Comparison of ENCODE assay signal across 26 mouse cellular contexts in genomic region chrX:93655153-93655552, GRCm38 (mm10). TPM values are rescaled to one million over a fixed set of nuclear protein-coding genes. Genes with fewer than 3 reads are reported as not detected.
DNase-seq lines count a peak whose midpoint lies in the region; ATAC-seq and TF ChIP-seq lines count a peak whose summit lies in the region.
"Had no signal": no experiment of that assay in that cellular context is flagged by ENCODE, and none has a peak within 500 bp of the region (broad histone marks: within the 10 kb centered on the region; RNA-seq: fewer than 3 reads in every experiment).

No protein-coding gene starts in this region.

- no peaks in the 10 kb centered on the region for H3K36me3 ChIP-seq in midbrain, embryonic 12.5 days
- H3K36me3 ChIP-seq in midbrain, embryonic 16.5 days (ENCODE audit: control insufficient read depth, insufficient read depth, low read length): no peaks in the 10 kb centered on the region
- H3K36me3 ChIP-seq in megakaryocyte, embryonic 14.5 days (replicated peaks; ENCODE audit: low read length): no peaks in the 10 kb centered on the region
- H3K36me3 ChIP-seq in kidney, embryonic 15.5 days: no peaks in the 10 kb centered on the region
- H3K36me3 ChIP-seq: embryonic facial prominence, embryonic 12.5 days; embryonic facial prominence, embryonic 15.5 days; heart, embryonic 13.5 days had no signal

- H3K9me3 ChIP-seq in midbrain, embryonic 12.5 days: no peaks in the 10 kb centered on the region
- no peaks in the 10 kb centered on the region for H3K9me3 ChIP-seq in midbrain, embryonic 16.5 days (replicated peaks; ENCODE audit: control insufficient read depth, low read length, poor library complexity, severe bottlenecking)
- no peaks in the 10 kb centered on the region for H3K9me3 ChIP-seq in megakaryocyte, embryonic 14.5 days
- no peaks in the 10 kb centered on the region for H3K9me3 ChIP-seq in kidney, embryonic 15.5 days (replicated peaks)
- H3K9me3 ChIP-seq: embryonic facial prominence, embryonic 12.5 days; embryonic facial prominence, embryonic 15.5 days; heart, embryonic 13.5 days had no signal

- TF ChIP-seq POLR2A in bone marrow macrophage, adult 2 months (IDR thresholded peaks at IDR 0.05; ENCODE audit: borderline replicate concordance, low read depth, low read length): no peak

- no peak for ATAC-seq in midbrain, embryonic 12.5 days (ENCODE audit: low FRiP score, low read depth)
- ATAC-seq in midbrain, embryonic 16.5 days: no peak
- 0 out of 2 replicates have a peak, but pooled peaks have one; percentile 32 for ATAC-seq in common myeloid progenitor, adult 5-6 weeks (replicated peaks; ENCODE audit: low read depth, poor library complexity, severe bottlenecking)
- no peak for ATAC-seq in kidney, embryonic 15.5 days (replicated peaks; ENCODE audit: low FRiP score)
- ATAC-seq: CD4-positive, CD25-positive, alpha-beta regulatory T cell, adult 4 months; forebrain, embryonic 14.5 days; forebrain, postnatal 0 days had no signal

- WGBS in midbrain, embryonic 12.5 days: 70% methylated on average over 5 of the region's 5 CpGs
- WGBS in midbrain, embryonic 16.5 days: 72% methylated on average over 5 of the region's 5 CpGs
- WGBS in kidney, embryonic 15.5 days: 83% methylated on average over 5 of the region's 5 CpGs

- peak overlapping the region; percentile 30; the same call in 1 of the 2 replicates for H3K27ac ChIP-seq in midbrain, embryonic 12.5 days (replicated peaks)
- no peak overlapping the region for H3K27ac ChIP-seq in midbrain, embryonic 16.5 days (ENCODE audit: low read length)
- peak overlapping the region; percentile 36 for H3K27ac ChIP-seq in bone marrow macrophage, adult 2 months (ENCODE audit: insufficient read depth, low read depth, low read length)
- no peak overlapping the region for H3K27ac ChIP-seq in kidney, embryonic 15.5 days
- H3K27ac ChIP-seq: embryonic facial prominence, embryonic 12.5 days; embryonic facial prominence, embryonic 15.5 days; gastrocnemius, adult 2 months; heart, embryonic 13.5 days; hindbrain, embryonic 14.5 days had no signal

- H3K4me1 ChIP-seq in midbrain, embryonic 12.5 days: 0 out of 2 replicates have a peak, but pooled peaks cover 4% of the 10 kb centered on the region
- no peaks in the 10 kb centered on the region for H3K4me1 ChIP-seq in midbrain, embryonic 16.5 days (ENCODE audit: control insufficient read depth, insufficient read depth, low read length)
- peaks cover 4% of the 10 kb centered on the region for H3K4me1 ChIP-seq in bone marrow macrophage, adult 2 months (ENCODE audit: control insufficient read depth, insufficient read depth, low read length)
- H3K4me1 ChIP-seq in megakaryocyte, embryonic 14.5 days: peaks cover 22% of the 10 kb centered on the region
- H3K4me1 ChIP-seq in kidney, embryonic 15.5 days: no peaks in the 10 kb centered on the region
- H3K4me1 ChIP-seq: embryonic facial prominence, embryonic 12.5 days; embryonic facial prominence, embryonic 15.5 days; heart, embryonic 13.5 days had no signal

- no peaks in the 10 kb centered on the region for H3K27me3 ChIP-seq in midbrain, embryonic 12.5 days
- no peaks in the 10 kb centered on the region for H3K27me3 ChIP-seq in midbrain, embryonic 16.5 days (ENCODE audit: control insufficient read depth, insufficient read depth, low read depth, low read length)
- H3K27me3 ChIP-seq in megakaryocyte, embryonic 14.5 days (replicated peaks): no peaks in the 10 kb centered on the region
- peaks cover 4% of the 10 kb centered on the region; the same call in 1 of the 2 replicates for H3K27me3 ChIP-seq in kidney, embryonic 15.5 days
- H3K27me3 ChIP-seq: embryonic facial prominence, embryonic 12.5 days; embryonic facial prominence, embryonic 15.5 days; heart, embryonic 13.5 days had no signal

- no peak overlapping the region for H3K4me2 ChIP-seq in midbrain, embryonic 12.5 days (replicated peaks)
- H3K4me2 ChIP-seq in midbrain, embryonic 16.5 days (ENCODE audit: low read length): no peak overlapping the region
- no peak overlapping the region for H3K4me2 ChIP-seq in kidney, embryonic 15.5 days
- H3K4me2 ChIP-seq: embryonic facial prominence, embryonic 12.5 days; embryonic facial prominence, embryonic 15.5 days; heart, embryonic 13.5 days; hindbrain, embryonic 14.5 days had no signal

- H3K4me3 ChIP-seq in midbrain, embryonic 12.5 days: no peak overlapping the region
- no peak overlapping the region for H3K4me3 ChIP-seq in midbrain, embryonic 16.5 days (ENCODE audit: low read depth, low read length)
- H3K4me3 ChIP-seq in bone marrow macrophage, adult 2 months (ENCODE audit: insufficient read depth, low read length): no peak overlapping the region
- H3K4me3 ChIP-seq in megakaryocyte, embryonic 14.5 days (replicated peaks): peak overlapping the region; percentile 71
- H3K4me3 ChIP-seq in kidney, embryonic 15.5 days (replicated peaks): no peak overlapping the region
- H3K4me3 ChIP-seq: embryonic facial prominence, embryonic 12.5 days; embryonic facial prominence, embryonic 15.5 days; gastrocnemius, adult 2 months; heart, embryonic 13.5 days had no signal

- H3K9ac ChIP-seq in midbrain, embryonic 12.5 days (replicated peaks): no peak overlapping the region
- H3K9ac ChIP-seq in midbrain, embryonic 16.5 days (ENCODE audit: low read depth, low read length): no peak overlapping the region
- H3K9ac ChIP-seq in kidney, embryonic 15.5 days: no peak overlapping the region
- H3K9ac ChIP-seq: embryonic facial prominence, embryonic 12.5 days; embryonic facial prominence, embryonic 15.5 days; forebrain, postnatal 0 days; heart, embryonic 13.5 days; hindbrain, embryonic 14.5 days had no signal

- no peak for TF ChIP-seq CTCF in bone marrow macrophage, adult 2 months (IDR thresholded peaks at IDR 0.05; ENCODE audit: low read depth, low read length)

- no peak for DNase-seq in retina, postnatal 1 day
- DNase-seq in kidney, postnatal 36 days: no peak
- DNase-seq: adrenal gland, adult 2 months; adrenal gland, postnatal 14 days; cerebellum, adult 11-12 months; cerebellum, adult 8-10 months; cerebellum, postnatal 10 days; cerebellum, postnatal 36 days; forebrain, postnatal 0 days; gastrocnemius, adult 2 months; gastrocnemius, postnatal 14 days; heart, adult 18-20 months; heart, postnatal 14 days; heart, postnatal 4 days had no signal

RNA-seq across cellular contexts. Expression of gene Pcyt1b, which starts 0.5 kb away (rescaled TPM):
- 15.0 and 16.7 TPM in 2 replicates for polyA plus RNA-seq in midbrain, embryonic 12.5 days (2016; fragmentation: Nextera tagmentation; extraction: Ambion mirVana)
- 26.2 and 27.9 TPM in 2 replicates for polyA plus RNA-seq in midbrain, embryonic 16.5 days (2015; fragmentation: Nextera tagmentation; extraction: Ambion mirVana)
- 2.0 and 4.2 TPM in 2 replicates for polyA plus RNA-seq in bone marrow macrophage, adult 2 months (2012; ENCODE audit: insufficient read depth, insufficient read length, missing spikeins)
- 4.5 and 7.2 TPM in 2 replicates for total RNA-seq in common myeloid progenitor, adult 5-6 weeks (2017)
- polyA plus RNA-seq in megakaryocyte, embryonic 14.5 days (2012; ENCODE audit: insufficient read depth, low replicate concordance): 8.9 and 14.8 TPM in 2 replicates
- polyA plus RNA-seq in kidney, embryonic 15.5 days (2015; fragmentation: Nextera tagmentation; extraction: Ambion mirVana): 1.3 and 1.6 TPM in 2 replicates

RNA-seq across cellular contexts. Expression of gene Pola1, which starts 23.2 kb away (rescaled TPM):
- polyA plus RNA-seq in midbrain, embryonic 12.5 days (2016; fragmentation: Nextera tagmentation; extraction: Ambion mirVana): 17.6 and 21.7 TPM in 2 replicates
- polyA plus RNA-seq in midbrain, embryonic 16.5 days (2015; fragmentation: Nextera tagmentation; extraction: Ambion mirVana): 4.5 and 4.6 TPM in 2 replicates
- polyA plus RNA-seq in bone marrow macrophage, adult 2 months (2012; ENCODE audit: insufficient read depth, insufficient read length, missing spikeins): 10.3 and 11.2 TPM in 2 replicates
- total RNA-seq in common myeloid progenitor, adult 5-6 weeks (2017): 144 and 170 TPM in 2 replicates
- polyA plus RNA-seq in megakaryocyte, embryonic 14.5 days (2012; ENCODE audit: insufficient read depth, low replicate concordance): 1.1 and 2.2 TPM in 2 replicates
- polyA plus RNA-seq in kidney, embryonic 15.5 days (2015; fragmentation: Nextera tagmentation; extraction: Ambion mirVana): 21.7 and 23.2 TPM in 2 replicates

Comparison
In these comparisons a context has a peak if more than half of its experiments do, and no peak if none do; other contexts are left out.
1. H3K27ac ChIP-seq: peak in midbrain, embryonic 12.5 days (single experiment) and bone marrow macrophage, adult 2 months (single experiment); none in midbrain, embryonic 16.5 days (single experiment) and kidney, embryonic 15.5 days (single experiment).